Mouse (Mus musculus): ENCODE measurements at regions not wholly inside any gene's neighbourhood (a gene's known extent, or its start where the extent isn't known, plus 50 kb on each side); places are given as distances from the start of the nearest gene placed in this dataset.

DNA sequence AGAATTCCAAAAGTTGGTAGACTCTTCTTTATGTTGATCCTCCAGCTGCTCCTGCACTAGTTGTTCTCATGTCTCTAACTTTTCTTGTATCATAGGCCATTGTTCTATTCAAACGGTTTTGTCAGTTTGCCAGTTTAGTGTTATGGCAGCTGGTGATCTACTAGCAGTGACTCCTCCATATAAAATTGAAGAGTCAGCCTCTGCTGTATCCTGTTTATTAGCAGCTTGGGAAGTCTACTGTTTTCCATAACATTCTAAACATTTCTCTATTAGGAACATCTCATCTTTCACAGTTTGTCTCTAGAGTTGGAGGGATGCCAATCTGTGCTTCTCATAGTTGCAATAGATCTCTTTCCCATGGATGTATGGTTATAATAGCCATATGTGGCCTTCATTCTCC is 58.6 kb downstream of the Drd1 start:
- DNase-seq (ENCODE audit: low read depth, low spot score): no peak

DNA sequence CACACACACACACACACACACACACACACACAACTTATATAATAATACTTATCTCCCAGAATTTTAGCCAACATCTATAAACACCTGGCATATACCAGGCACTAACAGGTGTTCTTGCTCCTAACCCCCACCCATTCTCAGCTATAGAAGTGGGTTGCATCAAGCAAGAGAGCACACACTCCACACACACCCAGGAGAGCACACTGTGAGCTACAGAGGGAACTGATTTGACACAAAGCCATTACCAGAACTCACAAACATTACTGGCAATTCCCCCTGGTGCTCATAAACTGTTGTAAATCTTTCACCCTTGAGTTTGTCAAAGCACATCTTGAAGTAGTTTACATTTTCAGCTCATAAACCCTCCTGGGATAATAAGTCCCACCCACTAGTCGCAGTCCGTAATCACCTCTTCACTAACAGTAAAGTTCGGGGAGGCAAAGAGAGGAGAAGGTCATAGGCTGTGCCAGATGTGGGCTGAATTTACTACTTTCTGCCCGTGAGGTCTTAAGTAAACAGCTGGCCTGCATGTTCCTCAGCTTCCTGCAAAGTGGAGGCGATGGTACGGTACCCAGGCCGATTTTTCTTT is 62.5 kb downstream of the Drd1 start:
- DNase-seq (ENCODE audit: low read depth, low spot score): peak; percentile 41

DNA sequence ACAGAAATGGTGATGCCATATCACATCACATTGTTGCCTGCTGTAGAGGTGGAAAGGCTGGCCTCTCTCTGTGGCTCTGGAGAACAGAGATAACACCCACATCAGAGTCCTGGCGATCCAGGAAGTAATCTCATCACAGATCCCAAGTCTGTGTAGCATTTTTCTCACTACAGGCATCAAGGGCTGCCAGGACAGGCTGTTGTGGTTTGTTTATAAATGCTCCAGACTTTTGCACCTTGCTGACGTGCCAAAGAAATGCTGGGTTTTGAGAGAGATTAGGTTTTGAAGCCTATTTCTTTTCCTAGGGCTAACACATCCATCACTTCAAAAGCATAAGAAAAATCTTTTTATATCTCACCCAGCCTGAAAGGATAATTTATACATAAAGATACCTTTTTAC is 76.3 kb downstream of the Drd1 start:
- DNase-seq (ENCODE audit: low read depth, low spot score): no peak

DNA sequence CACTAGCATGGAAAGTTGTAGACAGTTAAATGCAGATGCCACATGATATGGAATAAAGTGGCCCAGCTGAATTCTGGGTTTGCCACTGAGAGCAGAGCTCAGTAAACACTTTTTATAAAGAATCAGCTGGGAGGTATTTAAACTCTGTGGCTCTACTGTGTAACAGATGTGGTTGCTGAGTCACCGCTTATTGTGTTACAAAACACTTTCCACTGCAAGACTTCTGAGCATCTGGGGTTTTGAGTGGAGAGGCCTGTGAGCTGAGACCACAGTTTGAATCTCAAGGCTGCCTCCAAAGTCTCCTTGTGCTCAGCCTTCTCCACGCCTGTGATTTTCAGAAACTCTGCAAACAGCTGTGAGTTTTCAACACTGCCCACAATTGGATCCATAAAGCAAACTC is 86.1 kb downstream of the Drd1 start:
- no peak for DNase-seq (ENCODE audit: low read depth, low spot score)

DNA sequence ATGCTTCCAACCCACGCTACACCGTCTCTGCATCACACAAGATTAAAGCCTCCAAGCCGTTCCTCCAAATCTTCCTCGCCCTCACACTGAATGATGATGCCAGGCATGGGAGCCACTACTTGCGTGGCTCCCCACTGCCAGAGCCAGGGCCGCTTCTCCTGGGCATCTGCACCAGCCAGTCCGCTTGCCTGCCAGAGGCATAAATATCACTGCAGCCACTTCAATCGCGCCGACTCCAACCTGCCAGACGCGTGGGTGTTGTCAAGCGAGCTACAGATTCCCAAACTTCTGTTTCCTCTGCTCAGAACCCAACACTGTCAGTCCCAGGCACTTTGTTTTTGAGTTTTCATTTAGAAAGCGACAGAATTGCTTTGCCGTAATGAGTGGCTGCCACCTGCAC is 99.3 kb downstream of the Drd1 start:
- no peak for DNase-seq (ENCODE audit: low read depth, low spot score)

DNA sequence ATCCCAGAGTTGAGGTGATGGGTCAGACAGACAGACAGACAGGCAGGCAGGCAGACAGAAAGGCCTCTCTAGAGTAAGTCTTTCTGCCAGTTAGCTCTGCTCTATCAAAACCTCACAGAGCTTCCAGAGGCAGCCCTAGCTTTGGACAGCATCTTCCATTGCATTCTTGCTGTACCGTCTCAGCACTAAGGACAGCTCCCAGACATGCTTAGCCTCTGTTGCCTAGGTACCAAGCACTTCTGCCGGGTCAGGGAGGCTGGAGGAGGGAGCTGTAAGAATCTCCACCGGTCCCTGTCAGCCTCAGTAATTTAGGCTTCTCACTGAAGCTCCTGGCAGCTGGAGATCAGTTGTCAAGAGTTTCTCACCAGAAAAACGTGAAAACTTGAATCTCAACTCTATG is 107.4 kb downstream of the Drd1 start:
- peak; percentile 59 for DNase-seq (ENCODE audit: low read depth, low spot score)

DNA sequence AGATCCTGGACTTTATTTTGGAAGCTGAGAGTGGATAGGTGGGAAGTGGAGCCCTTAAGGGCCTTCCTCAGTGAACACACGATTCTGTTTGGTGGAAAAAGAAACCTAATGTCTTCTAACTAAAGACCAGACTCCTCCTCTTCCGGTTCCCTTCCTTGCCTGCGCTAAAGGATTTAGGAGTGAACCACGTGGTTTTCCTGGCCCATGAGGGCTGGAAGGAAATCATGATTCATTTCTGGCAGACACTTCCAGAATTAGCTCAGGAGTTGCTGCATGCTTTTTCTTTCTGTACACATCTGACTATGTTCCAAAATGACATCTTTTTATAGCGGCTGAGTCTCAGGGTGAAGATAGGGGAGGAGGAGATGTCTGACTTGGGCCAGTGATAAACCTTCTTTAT is 109.8 kb downstream of the Drd1 start:
- no peak for DNase-seq (ENCODE audit: low read depth, low spot score)

DNA sequence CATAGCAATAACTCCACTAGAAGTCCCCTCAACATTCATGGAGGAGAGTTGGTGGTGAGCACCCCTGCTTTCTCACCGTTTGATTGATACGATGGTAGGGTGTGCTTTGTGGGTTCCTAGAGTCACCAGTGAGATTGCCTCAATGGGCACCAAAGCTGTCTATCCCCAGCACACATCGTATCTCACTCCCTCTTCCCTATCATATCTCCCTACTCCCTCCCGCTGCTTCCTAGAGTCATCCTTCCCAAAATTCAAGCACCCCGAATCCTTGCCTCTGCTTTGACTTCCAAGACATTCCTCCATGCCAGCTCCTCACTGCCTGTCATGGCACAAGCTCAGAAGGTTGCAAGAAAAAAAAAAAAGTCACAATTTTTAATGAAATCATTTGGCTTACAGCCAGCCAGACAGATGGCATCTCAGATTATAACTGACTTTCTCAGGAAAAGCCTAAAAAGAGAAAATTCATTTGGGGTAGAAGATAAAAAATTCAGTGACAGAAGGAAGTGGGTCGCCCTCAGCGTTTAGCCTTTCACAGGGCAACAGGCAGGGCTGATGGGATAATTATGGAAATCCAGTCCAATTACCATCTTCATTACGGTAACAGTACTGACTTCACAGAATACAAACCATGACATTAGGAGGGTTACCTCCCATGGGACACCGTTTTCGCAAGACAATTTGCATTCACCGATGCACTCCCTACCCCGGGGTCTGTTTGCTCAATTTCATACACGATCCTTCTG is 114.3 kb downstream of the Drd1 start:
- DNase-seq (ENCODE audit: low read depth, low spot score): no peak

DNA sequence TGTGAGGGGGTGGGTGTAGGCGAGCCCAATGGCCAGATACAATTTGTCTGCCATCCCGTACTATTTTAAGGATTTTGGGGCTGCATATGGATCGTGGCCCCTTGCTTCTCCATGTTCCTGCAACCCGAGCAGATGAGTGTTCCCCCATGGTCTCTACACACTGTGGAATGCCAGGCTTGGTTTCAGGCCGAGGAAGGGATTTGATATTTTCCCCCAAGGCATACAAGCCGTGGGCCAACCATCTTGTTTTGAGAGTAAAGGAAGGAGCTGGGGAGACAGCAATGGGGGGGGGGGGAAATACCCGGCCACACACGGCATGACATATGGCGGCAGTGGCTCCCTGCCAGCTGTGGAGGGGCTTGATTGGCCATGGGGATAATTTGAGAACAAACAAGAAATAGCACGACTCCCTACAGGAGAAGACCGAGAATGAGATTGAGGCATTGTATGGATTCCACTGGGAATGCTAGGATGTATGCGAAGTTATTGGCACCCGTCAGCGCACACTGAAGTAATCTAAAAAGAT is 120.3 kb downstream of the Drd1 start:
- no peak for DNase-seq (ENCODE audit: low read depth, low spot score)

DNA sequence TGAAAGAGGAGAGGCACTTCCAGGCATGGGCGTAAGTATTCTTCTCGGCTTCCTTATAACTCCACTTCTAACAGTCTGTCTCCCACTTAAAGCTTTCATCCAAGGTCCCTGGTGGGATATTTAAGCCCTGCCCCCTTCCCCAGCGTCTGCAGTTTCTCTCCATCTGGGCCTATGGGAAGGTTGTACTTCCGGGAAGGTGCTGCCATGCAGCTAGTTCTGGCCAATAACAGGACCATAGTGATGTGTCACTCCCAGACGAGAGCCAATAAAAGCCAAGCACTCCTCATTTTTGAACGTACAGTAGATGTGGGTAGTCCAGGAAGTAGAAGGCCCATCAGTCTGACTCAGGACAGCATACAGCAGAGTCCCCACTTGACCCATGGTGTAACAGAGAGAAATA is 121.0 kb downstream of the Drd1 start:
- no peak for DNase-seq (ENCODE audit: low read depth, low spot score)

DNA sequence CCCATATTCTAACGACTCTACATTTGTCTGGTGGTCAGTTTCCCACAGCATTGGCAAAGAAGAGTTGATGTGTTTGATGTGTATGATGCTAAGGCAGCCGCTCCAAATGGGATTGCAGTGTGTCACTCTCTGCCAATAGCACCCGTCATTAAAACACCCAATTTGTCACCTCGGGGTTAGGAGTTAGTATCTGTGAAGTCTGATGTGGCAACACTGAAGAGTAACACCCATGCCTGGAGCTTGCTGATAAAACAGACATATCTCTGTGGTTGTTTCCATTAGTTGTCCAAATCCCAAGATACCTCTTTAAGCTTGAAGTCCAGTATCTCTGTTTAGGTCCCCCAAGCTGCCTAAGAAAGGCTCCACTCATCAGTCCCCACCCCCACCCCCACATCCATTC is 129.4 kb downstream of the Drd1 start:
- DNase-seq (ENCODE audit: low read depth, low spot score): no peak

DNA sequence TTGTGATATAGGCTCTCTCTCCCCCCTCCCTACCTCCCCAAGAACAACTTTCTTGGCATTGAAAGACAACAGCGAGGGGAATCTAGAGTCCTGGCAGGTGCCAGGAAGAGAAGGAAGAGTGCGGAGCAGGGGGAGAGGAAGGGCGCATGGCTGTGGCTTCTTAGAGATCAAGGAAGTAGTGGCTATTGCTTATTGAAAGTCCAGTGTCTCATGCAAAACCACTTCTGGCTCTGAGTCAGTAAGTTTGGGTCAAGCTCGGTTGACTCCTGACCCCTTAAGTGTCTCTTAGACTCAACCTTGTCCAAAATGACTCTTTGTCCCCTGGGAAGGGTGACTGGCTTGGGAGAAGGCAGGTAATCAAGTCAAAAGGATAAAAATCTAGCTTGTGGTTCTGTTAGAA is 131.1 kb downstream of the Drd1 start:
- DNase-seq (ENCODE audit: low read depth, low spot score): no peak

DNA sequence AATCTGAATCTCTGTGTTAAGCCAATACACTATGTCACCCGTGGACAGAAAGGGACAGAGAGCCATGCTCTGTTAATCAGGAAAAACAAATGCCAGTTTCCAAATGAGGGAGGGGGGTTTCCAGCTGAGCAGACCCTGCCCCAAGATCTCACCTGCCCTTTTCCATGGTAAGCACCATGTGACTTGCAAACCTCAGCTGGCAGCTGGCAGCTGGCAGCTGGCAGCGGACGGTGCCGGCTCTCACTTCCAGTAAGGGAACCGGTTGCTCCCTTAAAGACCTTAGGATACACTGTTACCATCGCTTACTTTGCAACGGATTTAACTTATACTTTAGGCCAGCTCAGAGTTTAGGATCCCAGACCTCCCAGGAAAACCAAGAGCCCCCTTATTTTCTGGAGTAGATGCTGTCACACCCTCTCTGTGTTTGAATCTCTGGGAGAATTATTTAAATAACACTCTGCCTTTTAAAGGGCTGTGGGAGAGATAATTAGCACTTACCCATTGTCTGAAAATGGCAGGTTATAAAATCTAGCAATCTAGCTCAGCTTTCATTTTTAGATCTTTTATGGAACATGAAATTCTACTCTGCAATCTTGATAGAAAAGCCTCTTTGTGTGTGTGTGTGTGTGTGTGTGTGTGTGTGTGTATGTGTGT is 131.7 kb downstream of the Drd1 start:
- DNase-seq (ENCODE audit: low read depth, low spot score): no peak

DNA sequence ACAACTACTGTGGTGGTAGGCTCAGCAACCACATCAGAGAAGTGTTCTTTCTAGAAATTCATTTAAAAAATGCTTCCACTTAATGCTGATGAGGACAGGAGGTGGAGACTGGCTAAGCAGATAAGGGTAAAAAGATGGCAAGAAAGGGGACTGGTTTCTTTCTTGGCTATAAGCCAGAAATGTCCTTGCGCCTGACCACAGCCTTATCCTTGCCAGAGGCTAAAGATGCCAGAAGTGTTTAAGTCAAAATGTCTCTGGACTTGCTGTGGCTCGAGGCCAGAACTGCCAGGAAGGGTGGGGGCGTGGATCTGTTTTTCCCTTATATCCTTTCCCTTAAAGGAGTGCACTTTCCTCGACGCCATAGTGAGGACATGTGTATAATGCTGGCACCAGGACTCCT is 133.7 kb downstream of the Drd1 start:
- DNase-seq (ENCODE audit: low read depth, low spot score): no peak

DNA sequence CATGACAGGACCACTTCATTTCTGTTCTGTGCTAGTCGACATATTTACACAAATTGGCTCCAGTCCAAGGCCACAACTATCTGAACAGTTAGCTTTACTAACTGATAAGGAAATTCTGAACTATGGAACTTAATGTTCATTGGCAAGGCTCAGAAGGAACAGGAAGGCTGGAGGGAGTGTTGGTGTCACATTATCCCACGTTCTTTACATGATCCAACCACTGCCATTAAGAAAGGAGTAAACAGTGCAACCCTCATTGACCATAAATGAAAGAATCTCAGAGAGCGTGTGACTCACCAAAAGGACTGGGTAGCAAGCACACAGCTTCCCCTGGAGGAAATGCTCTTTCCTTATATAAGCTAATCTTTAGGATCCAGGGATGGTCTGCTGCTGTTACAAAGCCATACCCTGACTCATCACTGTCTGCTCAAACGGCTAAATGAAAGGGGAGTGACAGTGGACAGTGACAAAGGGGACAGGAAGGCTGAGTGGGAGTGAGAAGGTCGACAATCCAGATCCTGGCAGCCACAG is 135.6 kb downstream of the Drd1 start:
- DNase-seq (ENCODE audit: low read depth, low spot score): no peak

DNA sequence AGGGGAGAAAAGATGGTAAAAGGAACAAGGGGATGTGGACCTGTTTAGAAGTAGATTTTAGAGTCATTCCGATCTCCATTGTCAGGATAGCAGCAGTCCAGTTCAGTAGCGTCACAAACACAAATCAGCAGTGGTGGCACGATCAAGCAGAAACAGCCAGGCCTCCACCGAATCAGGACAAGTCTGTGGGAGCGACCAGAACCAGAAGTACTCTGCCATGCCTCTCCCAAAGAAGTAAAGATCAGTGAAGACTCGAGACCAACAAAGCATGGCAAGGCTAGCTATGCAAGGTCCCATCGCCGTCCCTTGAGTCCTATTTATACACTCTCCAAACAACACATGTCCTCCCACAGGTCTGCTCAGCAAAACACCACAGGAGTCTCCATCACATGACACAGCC is 140.0 kb downstream of the Drd1 start:
- DNase-seq (ENCODE audit: low read depth, low spot score): no peak

DNA sequence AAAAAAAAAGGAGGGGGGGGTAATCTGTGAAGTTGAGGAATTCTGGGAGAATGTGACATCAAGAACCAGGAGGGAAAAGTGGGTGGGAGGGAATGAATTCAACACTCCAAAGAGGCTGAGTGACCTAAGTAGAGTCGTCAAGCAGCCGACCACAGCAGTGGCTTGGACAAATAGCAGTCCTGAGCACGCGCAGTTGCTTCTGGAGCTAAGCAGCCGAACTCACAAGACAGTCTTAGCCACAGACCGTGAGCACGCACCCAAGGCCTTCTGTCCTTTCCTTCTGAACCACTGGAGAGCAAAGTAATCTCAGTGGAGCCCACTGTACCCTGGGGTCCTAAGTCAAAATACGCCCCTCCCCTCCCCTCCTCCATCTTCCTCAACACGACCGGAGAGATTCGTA is 141.1 kb downstream of the Drd1 start:
- no peak for DNase-seq (ENCODE audit: low read depth, low spot score)

DNA sequence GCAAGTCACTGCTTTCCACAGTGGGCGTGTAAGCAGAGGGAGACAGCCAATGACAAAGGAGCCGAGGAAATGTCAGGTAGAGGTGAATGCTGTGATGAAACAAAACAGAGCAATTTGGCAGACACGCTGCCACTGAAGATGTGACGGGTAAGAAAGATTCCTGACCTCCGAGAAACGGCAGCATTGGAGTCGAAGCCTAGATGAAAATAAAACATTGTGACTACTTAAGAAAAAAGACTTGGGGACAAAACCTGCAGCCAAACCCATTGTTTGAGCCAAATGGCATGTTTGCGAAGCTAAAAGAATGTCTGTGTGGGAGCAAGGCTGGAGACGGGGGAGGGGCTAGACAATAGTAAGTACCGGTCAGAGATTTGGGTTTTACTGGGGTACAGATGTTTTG is 142.0 kb downstream of the Drd1 start:
- no peak for DNase-seq (ENCODE audit: low read depth, low spot score)

DNA sequence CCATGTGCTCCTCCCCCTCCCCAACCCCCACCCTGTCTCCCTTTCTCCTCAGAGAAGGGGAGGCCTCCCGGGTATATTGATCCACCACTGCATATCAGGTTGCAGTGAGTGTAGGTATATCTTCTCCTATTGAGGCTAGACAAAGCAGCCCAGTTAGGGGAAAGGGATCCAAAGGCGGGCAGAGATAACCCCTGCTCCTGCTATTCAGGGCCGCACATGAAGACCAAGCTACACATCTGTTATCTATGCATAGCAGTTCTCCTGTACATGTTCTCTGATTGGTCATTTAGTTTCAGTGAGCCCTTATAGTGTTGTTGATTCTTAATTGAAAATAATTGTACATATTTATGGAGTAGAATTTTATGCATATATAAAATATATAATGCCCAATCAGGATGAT is 143.7 kb downstream of the Drd1 start:
- no peak for DNase-seq (ENCODE audit: low read depth, low spot score)

DNA sequence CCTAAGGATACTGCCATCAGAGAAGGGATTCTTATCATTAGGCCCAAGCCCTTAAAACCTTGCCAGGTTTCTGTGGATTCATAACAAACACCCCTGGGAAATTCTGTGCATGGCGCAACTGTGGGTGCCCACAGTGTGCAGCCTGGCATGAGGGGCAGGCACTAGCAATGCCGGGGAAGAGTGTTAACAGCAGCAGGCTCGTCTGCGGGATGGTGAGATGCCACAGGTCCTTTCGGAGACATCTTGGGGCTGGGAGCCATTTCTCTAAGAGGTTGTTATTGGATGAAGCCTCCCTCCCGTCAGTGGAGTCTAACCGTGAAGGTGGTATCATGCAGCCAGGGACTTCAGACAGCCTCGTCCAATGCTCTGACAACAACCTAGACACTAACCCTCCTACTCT is 144.2 kb downstream of the Drd1 start:
- no peak for DNase-seq (ENCODE audit: low read depth, low spot score)

DNA sequence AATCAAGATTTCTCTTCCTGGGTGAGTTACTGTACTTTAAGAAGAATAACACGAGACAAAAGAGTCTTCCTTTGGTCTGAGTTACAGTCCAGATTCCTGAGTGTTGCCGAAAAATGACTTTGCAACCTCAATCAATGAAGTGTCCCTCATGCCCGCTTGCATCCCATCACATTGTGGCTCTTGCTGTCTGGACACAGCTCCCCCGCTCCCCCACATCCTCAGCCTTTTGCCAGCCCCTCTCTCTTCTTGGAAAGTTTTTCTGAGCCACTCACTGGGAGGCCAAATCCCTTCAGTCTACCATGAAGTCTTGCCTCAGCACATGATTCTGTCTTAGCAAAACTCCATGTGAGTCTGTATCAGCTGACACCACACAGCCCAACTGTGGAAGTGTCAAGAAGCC is 145.3 kb downstream of the Drd1 start:
- no peak for DNase-seq (ENCODE audit: low read depth, low spot score)

DNA sequence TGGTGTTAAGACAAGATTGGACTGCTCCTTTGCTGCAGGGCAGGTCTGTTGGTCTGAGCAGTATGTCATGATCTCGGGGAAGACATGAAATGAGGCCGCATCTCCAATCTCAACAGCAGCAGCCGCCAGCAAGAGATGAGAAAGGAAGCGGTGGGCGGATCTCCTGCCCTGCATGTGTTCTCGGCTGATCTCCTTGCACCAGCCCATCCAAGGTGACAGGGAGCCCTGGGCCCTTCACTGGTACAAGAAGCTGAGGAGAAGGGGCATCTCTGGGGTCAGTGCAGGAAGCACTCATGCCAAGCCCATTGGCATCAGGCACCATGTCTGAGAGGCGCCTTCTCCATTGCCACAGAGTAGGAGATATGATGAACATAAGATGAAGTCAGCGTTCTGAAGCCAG is 151.0 kb downstream of the Drd1 start:
- DNase-seq (ENCODE audit: low read depth, low spot score): no peak

DNA sequence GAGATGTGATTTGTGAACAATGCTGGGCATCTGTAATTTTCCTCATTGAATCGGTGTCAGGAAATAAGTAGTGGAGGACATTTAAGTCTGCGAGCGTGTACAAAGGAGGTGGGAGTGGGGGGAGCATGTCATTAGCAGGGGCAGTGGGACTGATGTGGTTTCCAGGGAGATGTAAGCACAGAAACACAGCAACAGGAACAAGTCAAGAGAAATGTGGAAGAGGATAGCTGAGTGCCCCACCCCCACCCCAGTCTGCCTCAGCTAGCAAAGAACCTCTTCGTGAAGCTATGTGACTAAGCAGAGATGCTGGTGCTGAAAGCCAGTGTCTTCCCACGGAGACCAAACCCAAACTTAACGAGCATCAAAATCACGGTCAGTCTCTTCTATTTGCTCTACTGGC is 151.9 kb downstream of the Drd1 start:
- no peak for DNase-seq (ENCODE audit: low read depth, low spot score)
